Mouse (Mus musculus) testis, adult 2 months (tissue): ENCODE measurements around the gene Gm20388.

Experiments
- CTCF ChIP-seq: fragments of 200-500 bp; IDR thresholded peaks from 2 replicates; pipeline ENCODE4 v1.5.1; 2012; ENCODE audit warnings: low read depth, mild to moderate bottlenecking, inconsistent platforms, low read length, moderate library complexity; ENCODE audit not compliant: control insufficient read depth, insufficient read depth, insufficient replicate concordance
- POLR2A ChIP-seq: fragments of 200-500 bp; IDR thresholded peaks from 2 replicates; pipeline ENCODE4 v1.6.1; 2012; ENCODE audit warnings: low read depth, mild to moderate bottlenecking, inconsistent platforms, low read length, moderate library complexity; ENCODE audit not compliant: control insufficient read depth

GRCm38 (mm10) chr8:124265130-124265529, 4354.5 kb downstream of the Gm20388 start:
- TF ChIP-seq CTCF: no peak
- no peak for TF ChIP-seq POLR2A
